7 mouse cellular contexts compared by ENCODE assay signal in the genomic region with DNA sequence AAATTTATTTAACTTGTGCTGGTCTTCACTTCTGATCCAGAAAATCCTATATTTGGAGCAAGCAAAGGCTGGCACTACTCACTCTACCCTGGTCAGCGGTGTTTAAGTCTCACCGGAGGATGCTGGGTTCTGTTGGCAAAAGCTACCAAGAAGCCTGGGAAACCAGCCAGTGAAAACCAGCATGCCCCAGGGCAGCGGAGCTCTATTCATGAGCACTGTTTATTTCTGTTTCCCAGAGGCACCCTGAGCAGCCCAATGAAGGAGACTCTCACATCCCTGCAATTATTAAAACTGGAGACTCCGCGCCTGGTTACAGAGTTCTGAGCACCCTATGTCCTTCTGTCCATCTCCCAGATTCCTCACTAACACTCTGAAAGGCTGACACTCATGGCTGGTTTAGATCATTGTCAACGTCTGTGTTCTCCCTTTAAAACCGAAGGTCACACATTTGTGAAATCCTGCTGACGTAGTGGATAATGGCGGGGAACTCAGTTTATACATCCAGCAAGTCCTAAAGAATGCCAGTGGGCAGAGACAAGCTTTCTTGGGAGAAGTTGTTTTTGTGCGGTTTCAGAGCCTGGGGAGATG. TPM values are rescaled to one million over a fixed set of nuclear protein-coding genes. Genes with fewer than 3 reads are reported as not detected.
A peak's percentile ranks its signal among the peaks of the same experiment; 100 is the strongest.
DNase-seq lines count a peak whose midpoint lies in the region; ATAC-seq and TF ChIP-seq lines count a peak whose summit lies in the region.

No protein-coding gene starts in this region.

- no peak overlapping the region for H3K9ac ChIP-seq in liver, adult 2 months (ENCODE audit: low read depth, low read length)
- no peak overlapping the region for H3K9ac ChIP-seq in liver, postnatal 0 days (replicated peaks)
- no peak overlapping the region for H3K9ac ChIP-seq in limb, embryonic 15.5 days

- no peak overlapping the region for H3K27ac ChIP-seq in liver, adult 2 months (replicated peaks; ENCODE audit: insufficient read depth, low read depth, low read length)
- H3K27ac ChIP-seq in liver, postnatal 0 days (ENCODE audit: low read depth), result no peak overlapping the region
- H3K27ac ChIP-seq in limb, embryonic 15.5 days, result peak overlapping the region; percentile 64

- no peaks in the 10 kb centered on the region for H3K9me3 ChIP-seq in liver, postnatal 0 days (ENCODE audit: low read length)
- no peaks in the 10 kb centered on the region for H3K9me3 ChIP-seq in limb, embryonic 15.5 days

- intact Hi-C loops in heart, postnatal 14 days (cut with DNase I), result no loop called here

- H3K79me2 ChIP-seq in liver, adult 2 months (ENCODE audit: control insufficient read depth, insufficient read depth, low read length), result no peaks in the 10 kb centered on the region

- TF ChIP-seq POLR2A in liver, adult 2 months (IDR thresholded peaks at IDR 0.05; ENCODE audit: extremely low read depth, insufficient read depth, low read length), result no peak

- H3K4me1 ChIP-seq in liver, adult 2 months (ENCODE audit: control insufficient read depth, insufficient read depth, low read length), result no peaks in the 10 kb centered on the region
- peaks cover 4% of the 10 kb centered on the region; the same call in 1 of the 2 replicates for H3K4me1 ChIP-seq in liver, postnatal 0 days (ENCODE audit: insufficient read depth)
- peaks cover 18% of the 10 kb centered on the region for H3K4me1 ChIP-seq in limb, embryonic 15.5 days

- 61% methylated on average over 10 of the region's 10 CpGs for WGBS in liver, adult 2 months
- 81% methylated on average over 10 of the region's 10 CpGs for WGBS in liver, postnatal 0 days (ENCODE audit: insufficient replicate concordance)
- WGBS in limb, embryonic 15.5 days, result 53% methylated on average over 10 of the region's 10 CpGs

- no peak overlapping the region for H3K4me3 ChIP-seq in liver, adult 2 months (ENCODE audit: insufficient read depth, low read depth, low read length)
- no peak overlapping the region for H3K4me3 ChIP-seq in liver, postnatal 0 days (ENCODE audit: low read depth, low read length)
- no peak overlapping the region for H3K4me3 ChIP-seq in limb, embryonic 15.5 days

- TF ChIP-seq EP300 in liver, postnatal 0 days (IDR thresholded peaks at IDR 0.05; ENCODE audit: low read depth), result no peak

- no peak for ATAC-seq in liver, postnatal 0 days
- ATAC-seq in limb, embryonic 15.5 days (ENCODE audit: insufficient number of reproducible peaks, low FRiP score, low TSS enrichment, low read depth), result no peak

- peak; percentile 21 for DNase-seq in liver, adult 2 months (ENCODE audit: extremely low read depth, low read depth, low spot score)
- DNase-seq in liver, postnatal 0 days, result no peak
- peak; percentile 85 to 90 for DNase-seq in cerebellum, postnatal 14 days
- DNase-seq in heart, postnatal 14 days, result peak; percentile 44 to 56
- DNase-seq in thymus, postnatal 4 days, result no peak
- no peak for DNase-seq in adrenal gland, postnatal 25 days

- TF ChIP-seq CTCF in liver, adult 2 months (IDR thresholded peaks at IDR 0.05; ENCODE audit: low read depth, low read length), result no peak
- no peak for TF ChIP-seq CTCF in liver, postnatal 0 days (IDR thresholded peaks at IDR 0.05; ENCODE audit: low read depth)

- H3K4me2 ChIP-seq in liver, postnatal 0 days (ENCODE audit: low read depth, low read length), result no peak overlapping the region
- H3K4me2 ChIP-seq in limb, embryonic 15.5 days, result 0 out of 2 replicates have a peak overlapping the region, but pooled peaks have one; percentile 5

- H3K27me3 ChIP-seq in liver, adult 2 months (ENCODE audit: control insufficient read depth, insufficient read depth, low read length), result peaks cover 4% of the 10 kb centered on the region; the same call in 1 of the 2 replicates
- H3K27me3 ChIP-seq in liver, postnatal 0 days (ENCODE audit: insufficient read depth, low read length), result no peaks in the 10 kb centered on the region
- no peaks in the 10 kb centered on the region for H3K27me3 ChIP-seq in limb, embryonic 15.5 days

- H3K36me3 ChIP-seq in liver, adult 2 months (ENCODE audit: control insufficient read depth, insufficient read depth, low read length), result no peaks in the 10 kb centered on the region
- H3K36me3 ChIP-seq in liver, postnatal 0 days (replicated peaks; ENCODE audit: insufficient read depth, low read length), result no peaks in the 10 kb centered on the region
- H3K36me3 ChIP-seq in limb, embryonic 15.5 days, result no peaks in the 10 kb centered on the region

RNA-seq across cellular contexts. Expression of gene Ccn1, which starts 31.7 kb away (rescaled TPM):
- total RNA-seq in liver, adult 2 months (2014; rRNA removed), result 4.5 and 4.6 TPM in 2 replicates
- 6.0 and 7.6 TPM in 2 replicates for polyA plus RNA-seq in liver, adult 2 months (2012; rRNA removed)
- 3.5 and 3.9 TPM in 2 replicates for polyA plus RNA-seq in liver, postnatal 0 days (2015; fragmentation: Nextera tagmentation; extraction: Ambion mirVana)
- 10 to 100 TPM; 29.1 to 29.7 TPM for total RNA-seq in heart, postnatal 14 days (2021)
- polyA plus RNA-seq in limb, embryonic 15.5 days (2015; fragmentation: Nextera tagmentation; extraction: Ambion mirVana), result 92.0 and 104 TPM in 2 replicates
- 5.5 and 10.6 TPM in 2 replicates for total RNA-seq in adrenal gland, postnatal 25 days (2021)

Comparison
In these comparisons a context has a peak if more than half of its experiments do, and no peak if none do; other contexts are left out.
1. DNase-seq: peak in liver, adult 2 months (single experiment), cerebellum, postnatal 14 days (2 of 2) and heart, postnatal 14 days (2 of 2); none in liver, postnatal 0 days (single experiment), thymus, postnatal 4 days (single experiment) and adrenal gland, postnatal 25 days (single experiment).